Mouse (Mus musculus) T-helper 17 cell (primary cell): Measurements from ENCODE around the gene Rbm46.

Source experiments
- in situ Hi-C, 2 experiments: fragments of 300-600 bp; cut with MboI, MseI; formaldehyde crosslinking; loops; 1 replicate in 1 of 2; 2 replicates in 1 of 2; pipeline ENCODE4 v1.15.1; 2025; ENCODE audit warnings: high pct_unique_total_duplicates in 2 of 2

Rbm46 gene

DNA sequence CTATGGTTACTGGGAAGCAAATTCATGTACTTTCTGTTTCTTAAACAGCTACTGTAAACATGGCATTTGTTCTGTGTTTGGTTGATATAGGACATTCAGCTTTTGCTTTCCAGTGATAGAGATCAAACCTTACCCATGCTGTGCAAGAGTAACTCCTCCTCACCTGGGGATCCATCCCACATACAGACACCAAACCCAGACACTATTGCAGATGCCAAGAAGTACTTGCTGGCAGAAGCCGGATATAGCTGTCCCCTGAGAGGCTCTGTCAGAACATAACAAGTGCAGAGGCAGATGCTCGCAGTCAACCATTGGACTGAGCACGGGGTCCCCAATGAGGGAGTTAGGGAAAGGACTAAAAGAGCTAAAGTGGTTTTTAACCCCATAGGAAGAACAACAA lies 84.6 kb downstream of the Rbm46 start:
- in situ Hi-C loops: no loop called here
